Mouse (Mus musculus) lung, adult 2 months (tissue): ENCODE measurements around the gene Tenm2.

ENCODE experiments used
- CTCF ChIP-seq: fragments of 200-500 bp; IDR thresholded peaks from 2 replicates; pipeline ENCODE4 v1.5.1; 2011; ENCODE audit warnings: mild to moderate bottlenecking, low read length, control low read depth; ENCODE audit not compliant: insufficient read depth
- POLR2A ChIP-seq: fragments of 200-500 bp; IDR thresholded peaks from 2 replicates; pipeline ENCODE4 v1.6.1; 2011; ENCODE audit warnings: low read depth, mild to moderate bottlenecking, control low read depth, low read length, borderline replicate concordance; ENCODE audit errors: extremely low read depth

- TF ChIP-seq CTCF (no peak), POLR2A (no peak)
These were observed 388.3 kb downstream of the Tenm2 start for GRCm38 (mm10) chr11:36847451-36847850.
